Mouse (Mus musculus) intestine, embryonic 16.5 days (tissue): Measurements from ENCODE around the gene Samd4. TPM values are rescaled to one million over a fixed set of nuclear protein-coding genes. Genes with fewer than 3 reads are reported as not detected.
"Not testable (repeated sequence)": the region's sequence is repeated elsewhere in the genome, so short reads cannot be mapped to it uniquely, and the experiment has no call there.

Source experiments
- ATAC-seq: fragments of 200-750 bp; cut with Nextera tagmentation; 2 replicates; pipeline ENCODE4 v1.8.0; 2017; ENCODE audit warnings: moderate TSS enrichment, moderate library complexity
- H3K27ac ChIP-seq: fragments of 300-500 bp; sonication (generic); 2 replicates; pipeline ENCODE4 v1.5.1; 2014; ENCODE audit warnings: mild to moderate bottlenecking, low read length
- H3K27me3 ChIP-seq: fragments of 300-500 bp; sonication (generic); replicated peaks from 2 replicates; pipeline ENCODE4 v1.6.1; 2014; ENCODE audit warnings: low read length, control low read depth, mixed read lengths; ENCODE audit not compliant: control insufficient read depth, insufficient read depth
- H3K36me3 ChIP-seq: fragments of 300-500 bp; sonication (generic); 2 replicates; pipeline ENCODE4 v1.6.1; 2014; ENCODE audit warnings: low read length, control low read depth; ENCODE audit not compliant: control insufficient read depth, insufficient read depth
- H3K4me1 ChIP-seq: fragments of 300-500 bp; sonication (generic); 2 replicates; pipeline ENCODE4 v1.6.1; 2014; ENCODE audit warnings: low read length, control low read depth, mixed read lengths; ENCODE audit not compliant: control insufficient read depth, insufficient read depth
- H3K4me2 ChIP-seq: fragments of 300-500 bp; sonication (generic); 2 replicates; pipeline ENCODE4 v1.6.1; 2014; ENCODE audit warnings: low read depth, low read length, control low read depth
- H3K4me3 ChIP-seq: fragments of 300-500 bp; sonication (generic); 2 replicates; pipeline ENCODE4 v1.5.1; 2014; ENCODE audit warnings: mild to moderate bottlenecking, low read length
- H3K9ac ChIP-seq: fragments of 300-500 bp; sonication (generic); 2 replicates; pipeline ENCODE4 v1.6.1; 2014; ENCODE audit warnings: low read depth, low read length
- H3K9me3 ChIP-seq: fragments of 300-500 bp; sonication (generic); 2 replicates; pipeline ENCODE4 v1.6.1; 2016; ENCODE audit warnings: low read length, control low read depth; ENCODE audit not compliant: control insufficient read depth
- WGBS: fragments of 180-500 bp; shearing (Covaris S2); extraction: QIAGEN DNeasy Blood & Tissue Kit; methylation state at CpG from one replicate; pipeline ENCODE4 v1.1.7; 2014; 5-methylcytosine and 5-hydroxymethylcytosine counted together
- polyA plus RNA-seq: library from polyadenylated mRNA; unstranded; fragments of >200 nt; fragmentation: Nextera tagmentation; extraction: Ambion mirVana; gene quantifications from 2 replicates; pipeline ENCODE4 v1.2.1, GENCODE M21; 2015

Samd4 gene
- polyA plus RNA-seq, 1 experiment from 2014 or later, result 4.2 TPM

GRCm38 (mm10) chr14:47110391-47110790, 227.7 kb downstream of the Samd4 start:
- H3K27me3 ChIP-seq, H3K4me1 ChIP-seq, ATAC-seq, H3K4me3 ChIP-seq, H3K27ac ChIP-seq, H3K9ac ChIP-seq, H3K36me3 ChIP-seq, H3K4me2 ChIP-seq, H3K9me3 ChIP-seq: not testable (repeated sequence)
- WGBS, result 75% methylated on average over 7 of the region's 7 CpGs

GRCm38 (mm10) chr14:47111341-47111740, 228.7 kb downstream of the Samd4 start:
- Histone ChIP-seq H3K4me2 (no peak overlapping the region), H3K27ac (no peak overlapping the region), H3K27me3 (no peaks in the 10 kb centered on the region), H3K9me3 (no peaks in the 10 kb centered on the region), H3K9ac (no peak overlapping the region), H3K36me3 (no peaks in the 10 kb centered on the region), H3K4me1 (no peaks in the 10 kb centered on the region), H3K4me3 (no peak overlapping the region)
- no peak for ATAC-seq
- WGBS, result 50% methylated on average over 9 of the region's 9 CpGs

- Histone ChIP-seq H3K4me1 (no peaks in the 10 kb centered on the region), H3K27me3 (no peaks in the 10 kb centered on the region), H3K4me2 (no peak overlapping the region), H3K36me3 (no peaks in the 10 kb centered on the region), H3K4me3 (no peak overlapping the region), H3K9ac (no peak overlapping the region), H3K9me3 (no peaks in the 10 kb centered on the region), H3K27ac (peak overlapping the region; percentile 48; the same call in 1 of the 2 replicates)
- WGBS, result 47% methylated on average over 9 of the region's 9 CpGs
- ATAC-seq, result peak; percentile 36
These were observed 232.5 kb downstream of the Samd4 start for GRCm38 (mm10) chr14:47115154-47115553.

GRCm38 (mm10) chr14:47116062-47116762, 233.6 kb downstream of the Samd4 start:
- Histone ChIP-seq H3K9ac (no peak overlapping the region), H3K36me3 (no peaks in the 10 kb centered on the region), H3K4me3 (no peak overlapping the region), H3K4me2 (no peak overlapping the region), H3K27ac (0 out of 2 replicates have a peak overlapping the region, but pooled peaks have one; percentile 17), H3K4me1 (no peaks in the 10 kb centered on the region), H3K27me3 (no peaks in the 10 kb centered on the region), H3K9me3 (no peaks in the 10 kb centered on the region)
- ATAC-seq, result peak; percentile 98
- 60% methylated on average over 10 of the region's 10 CpGs for WGBS

GRCm38 (mm10) chr14:47117522-47117921, 234.9 kb downstream of the Samd4 start:
- no peak overlapping the region for H3K9ac ChIP-seq
- no peak overlapping the region for H3K4me3 ChIP-seq
- H3K27ac ChIP-seq, result no peak overlapping the region
- H3K27me3 ChIP-seq, result no peaks in the 10 kb centered on the region
- 75% methylated on average over 7 of the region's 7 CpGs for WGBS
- no peak overlapping the region for H3K4me2 ChIP-seq
- no peaks in the 10 kb centered on the region for H3K9me3 ChIP-seq
- no peaks in the 10 kb centered on the region for H3K36me3 ChIP-seq
- H3K4me1 ChIP-seq, result no peaks in the 10 kb centered on the region
- no peak for ATAC-seq

GRCm38 (mm10) chr14:47127987-47128386, 245.3 kb downstream of the Samd4 start:
- no peaks in the 10 kb centered on the region for H3K36me3 ChIP-seq
- no peak overlapping the region for H3K27ac ChIP-seq
- no peaks in the 10 kb centered on the region for H3K27me3 ChIP-seq
- H3K4me2 ChIP-seq, result no peak overlapping the region
- H3K4me1 ChIP-seq, result no peaks in the 10 kb centered on the region
- H3K4me3 ChIP-seq, result no peak overlapping the region
- no peak for ATAC-seq
- no peak overlapping the region for H3K9ac ChIP-seq
- WGBS, result 78% methylated on average over 5 of the region's 5 CpGs
- H3K9me3 ChIP-seq, result no peaks in the 10 kb centered on the region

- peak; percentile 29; the same call in 1 of the 2 replicates for ATAC-seq
- H3K27ac ChIP-seq, result no peak overlapping the region
- no peak overlapping the region for H3K9ac ChIP-seq
- H3K27me3 ChIP-seq, result no peaks in the 10 kb centered on the region
- no peaks in the 10 kb centered on the region for H3K9me3 ChIP-seq
- 47% methylated on average over 10 of the region's 10 CpGs for WGBS
- no peak overlapping the region for H3K4me2 ChIP-seq
- H3K4me3 ChIP-seq, result no peak overlapping the region
- H3K4me1 ChIP-seq, result peaks cover 8% of the 10 kb centered on the region; the same call in 1 of the 2 replicates
- H3K36me3 ChIP-seq, result no peaks in the 10 kb centered on the region
These were observed 251.3 kb downstream of the Samd4 start for GRCm38 (mm10) chr14:47133948-47134347.

- H3K36me3 ChIP-seq, result no peaks in the 10 kb centered on the region
- 58% methylated on average over 5 of the region's 5 CpGs for WGBS
- peaks cover 8% of the 10 kb centered on the region; the same call in 1 of the 2 replicates for H3K4me1 ChIP-seq
These were observed 254.0 kb downstream of the Samd4 start for GRCm38 (mm10) chr14:47136637-47137036.

GRCm38 (mm10) chr14:47138853-47139252, 256.2 kb downstream of the Samd4 start:
- H3K27ac ChIP-seq, result no peak overlapping the region
- peaks cover 5% of the 10 kb centered on the region; the same call in 1 of the 2 replicates for H3K4me1 ChIP-seq
- H3K4me3 ChIP-seq, result no peak overlapping the region
- H3K9ac ChIP-seq, result no peak overlapping the region
- no peaks in the 10 kb centered on the region for H3K36me3 ChIP-seq
- no peak overlapping the region for H3K4me2 ChIP-seq
- 77% methylated on average over 3 of the region's 3 CpGs for WGBS
- no peaks in the 10 kb centered on the region for H3K9me3 ChIP-seq
- H3K27me3 ChIP-seq, result no peaks in the 10 kb centered on the region
- ATAC-seq, result no peak

More at GRCm38 (mm10) chr14:47136637-47137036, 254.0 kb downstream of the Samd4 start:
- H3K9me3 ChIP-seq, result no peaks in the 10 kb centered on the region
- no peak overlapping the region for H3K4me2 ChIP-seq
- H3K9ac ChIP-seq, result no peak overlapping the region
- 0 out of 2 replicates have a peak overlapping the region, but pooled peaks have one; percentile 4 for H3K27ac ChIP-seq
- peak; percentile 84 for ATAC-seq
- H3K27me3 ChIP-seq, result no peaks in the 10 kb centered on the region
- no peak overlapping the region for H3K4me3 ChIP-seq
